Mouse (Mus musculus) bone marrow macrophage, adult 2 months (primary cell): Measurements from ENCODE around the gene Tsc2.

Experiments used
- CTCF ChIP-seq: IDR thresholded peaks from 2 replicates; pipeline ENCODE4 v1.5.1; 2012; ENCODE audit warnings: low read depth, mild to moderate bottlenecking, low read length, moderate library complexity
- POLR2A ChIP-seq: IDR thresholded peaks from 2 replicates; pipeline ENCODE4 v1.6.1; 2012; ENCODE audit warnings: mild to moderate bottlenecking, low read depth, low read length, borderline replicate concordance

DNA sequence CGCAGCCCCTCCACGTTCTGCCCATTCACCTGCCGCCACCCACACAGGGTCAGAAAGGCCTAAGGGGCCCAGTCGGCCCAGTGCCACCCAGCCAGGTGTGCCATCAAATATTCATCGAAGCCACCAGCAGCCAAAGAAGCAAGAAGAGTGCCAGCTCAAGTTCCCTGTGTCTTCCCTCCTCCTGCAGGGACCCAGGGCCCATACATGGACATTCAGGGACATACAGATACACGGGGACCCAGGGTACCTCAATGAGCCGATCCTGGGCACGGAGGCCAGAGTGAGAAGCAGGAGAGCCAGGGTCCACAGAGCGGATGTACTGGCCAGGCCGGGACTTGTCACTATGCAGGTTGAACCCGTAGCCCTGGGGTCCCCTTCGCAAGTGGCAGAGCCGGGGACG, 9.5 kb upstream of the Tsc2 start:
- TF ChIP-seq POLR2A (no peak), CTCF (no peak)
